Mouse (Mus musculus) E14TG2a.4 (cell line): Measurements from ENCODE around the gene Slc9a9.

Experiments
- CTCF ChIP-seq: conservative IDR thresholded peaks from 2 replicates; pipeline ENCODE4 v1.5.1; 2014; ENCODE audit warnings: low read length
- NANOG ChIP-seq: IDR thresholded peaks from 2 replicates; pipeline ENCODE4 v1.6.1; 2014; ENCODE audit warnings: borderline replicate concordance, low read length, mixed read lengths
- POU5F1 ChIP-seq: IDR thresholded peaks from 2 replicates; pipeline ENCODE4 v1.6.1; 2014; ENCODE audit warnings: low read length, borderline replicate concordance

DNA sequence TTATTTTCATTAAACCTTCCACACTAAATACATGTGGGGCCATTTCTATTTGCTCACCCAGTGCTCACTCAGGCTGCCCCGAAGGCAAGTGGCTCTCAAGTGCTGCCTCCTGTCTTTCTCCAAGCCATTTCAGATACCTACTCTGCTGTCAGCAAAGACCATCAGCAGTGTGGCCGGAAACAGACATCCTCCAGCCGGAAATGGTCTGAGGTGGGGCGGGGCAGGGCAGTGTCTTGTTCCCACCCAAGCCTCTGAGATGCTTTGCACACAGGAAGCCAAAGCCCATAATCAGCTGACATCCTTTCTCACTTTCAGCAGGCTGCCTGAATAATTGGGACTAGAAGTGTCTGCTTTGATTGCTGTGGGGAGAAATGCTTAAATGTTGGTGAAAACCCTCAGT lies 450.4 kb downstream of the Slc9a9 start:
- TF ChIP-seq CTCF, result no peak
- no peak for TF ChIP-seq POU5F1
- no peak for TF ChIP-seq NANOG
